Mouse (Mus musculus): ENCODE data around the gene Ephb3.

DNA sequence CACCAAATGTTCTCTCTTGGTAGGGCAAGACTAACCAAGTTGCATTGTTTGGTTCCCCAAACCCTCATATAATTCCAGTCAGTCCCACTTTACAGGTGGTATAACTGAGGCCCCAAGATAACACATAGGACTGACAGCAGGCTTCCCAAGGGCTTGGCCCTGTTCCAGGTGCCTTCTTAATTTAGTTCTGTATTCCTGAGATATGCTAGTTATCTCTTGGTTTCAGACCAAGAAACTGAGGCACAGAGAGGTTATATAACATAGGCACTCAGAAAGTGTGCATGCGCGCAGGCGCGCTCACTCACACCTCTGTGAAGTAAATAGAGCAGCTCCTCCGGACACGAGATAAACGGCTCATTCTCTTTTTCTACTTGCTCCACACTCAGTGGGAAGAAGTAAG lies 9.4 kb downstream of the Ephb3 start:
- TF ChIP-seq POLR2A (IDR thresholded peaks at IDR 0.05; ENCODE audit: borderline replicate concordance, control insufficient read depth, low read depth, low read length) (no peak), CTCF (IDR thresholded peaks at IDR 0.05; ENCODE audit: control insufficient read depth, insufficient read depth, low read length) (no peak)

Measured in bone marrow, adult 2 months (tissue).